Comparison of ENCODE assay signal across 8 mouse cellular contexts in the genomic region with DNA sequence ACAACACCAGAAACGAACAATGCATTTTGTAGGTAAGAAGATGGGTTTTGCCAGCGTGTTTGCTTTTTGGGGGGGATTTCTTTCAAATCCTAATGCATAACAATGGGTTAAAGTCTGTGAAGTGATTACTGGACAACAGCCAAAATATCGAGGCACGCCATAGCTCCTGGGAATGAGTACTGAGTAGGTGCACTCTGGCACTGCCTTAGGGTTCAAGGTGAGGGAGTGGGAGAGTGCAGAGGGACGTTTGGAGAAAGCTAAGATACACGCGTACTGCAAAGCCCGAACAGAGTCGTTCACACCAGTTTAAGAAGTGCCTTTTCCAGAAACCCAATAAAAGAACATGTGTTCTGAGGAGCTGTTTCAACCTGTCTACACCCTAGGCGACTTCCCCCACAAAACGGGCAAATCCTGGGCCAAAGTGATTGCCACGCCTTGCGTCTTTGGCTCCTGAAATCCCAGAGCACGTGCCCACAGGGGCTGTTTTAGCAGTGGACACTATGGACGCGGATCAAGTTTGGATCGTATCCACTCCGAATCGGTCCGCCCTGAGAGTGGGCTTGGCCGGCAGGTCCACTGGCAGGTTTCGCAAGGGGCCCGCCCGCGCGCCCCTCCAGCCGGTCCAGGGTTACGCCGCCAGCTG. TPM values are rescaled to one million over a fixed set of nuclear protein-coding genes. Genes with fewer than 3 reads are reported as not detected.
DNase-seq lines count a peak whose midpoint lies in the region; ATAC-seq and TF ChIP-seq lines count a peak whose summit lies in the region.

No protein-coding gene starts in this region.

- no peak for TF ChIP-seq EP300 in ES-Bruce4 (IDR thresholded peaks at IDR 0.05; ENCODE audit: insufficient read depth, low read depth, low read length)

- no peaks in the 10 kb centered on the region for H3K9me3 ChIP-seq in kidney, embryonic 16.5 days (ENCODE audit: low read length)
- H3K9me3 ChIP-seq in ES-Bruce4 (replicated peaks; ENCODE audit: control insufficient read depth, insufficient read depth, low read length, poor library complexity, severe bottlenecking) = no peaks in the 10 kb centered on the region
- no peaks in the 10 kb centered on the region for H3K9me3 ChIP-seq in heart, embryonic 16.5 days (replicated peaks; ENCODE audit: control insufficient read depth, low read length)

- peak overlapping the region; percentile 86 for H3K4me2 ChIP-seq in kidney, embryonic 16.5 days (replicated peaks; ENCODE audit: low read depth, low read length)
- H3K4me2 ChIP-seq in heart, embryonic 16.5 days (ENCODE audit: low read depth, low read length) = peak overlapping the region; percentile 68

- peak overlapping the region; percentile 71 for H3K9ac ChIP-seq in kidney, embryonic 16.5 days (replicated peaks; ENCODE audit: low read length)
- H3K9ac ChIP-seq in ES-Bruce4 (ENCODE audit: low read depth, poor library complexity, severe bottlenecking) = peak overlapping the region; percentile 83
- H3K9ac ChIP-seq in heart, embryonic 16.5 days (ENCODE audit: low read length) = peak overlapping the region; percentile 70

- peak overlapping the region; percentile 59; the same call in 1 of the 2 replicates for H3K27ac ChIP-seq in kidney, embryonic 16.5 days (ENCODE audit: low read length)
- H3K27ac ChIP-seq in ES-Bruce4 (ENCODE audit: insufficient read depth, low read length) = peak overlapping the region; percentile 88
- peak overlapping the region; percentile 76 for H3K27ac ChIP-seq in heart, embryonic 16.5 days (ENCODE audit: low read length)

- TF ChIP-seq CTCF in ES-Bruce4 (IDR thresholded peaks at IDR 0.05; ENCODE audit: low read depth, low read length) = no peak
- TF ChIP-seq CTCF in brain, embryonic 14.5 days (IDR thresholded peaks at IDR 0.05; ENCODE audit: borderline replicate concordance, extremely low read depth, insufficient read depth, insufficient read length) = no peak

- under 1% methylated on average over 29 of the region's 29 CpGs for WGBS in kidney, embryonic 16.5 days
- 2% methylated on average over 29 of the region's 29 CpGs for WGBS in heart, embryonic 16.5 days

- peak; percentile 25 for TF ChIP-seq POLR2A in ES-Bruce4 (IDR thresholded peaks at IDR 0.05; ENCODE audit: insufficient read depth, low read length)
- no peak for TF ChIP-seq POLR2A in brain, embryonic 14.5 days (IDR thresholded peaks at IDR 0.05; ENCODE audit: borderline replicate concordance, extremely low read depth, insufficient read depth, insufficient read length, poor library complexity, severe bottlenecking)

- no peak for DNase-seq in kidney, adult 11 months
- DNase-seq in brain, embryonic 14.5 days (ENCODE audit: low read depth) = peak; percentile 69
- no peak for DNase-seq in B cell, adult 2 months
- DNase-seq in thymus, postnatal 4 days = no peak

- H3K36me3 ChIP-seq in kidney, embryonic 16.5 days (ENCODE audit: insufficient read depth, low read length) = no peaks in the 10 kb centered on the region
- no peaks in the 10 kb centered on the region for H3K36me3 ChIP-seq in ES-Bruce4 (ENCODE audit: control insufficient read depth, insufficient read depth, low read length, poor library complexity, severe bottlenecking)
- H3K36me3 ChIP-seq in heart, embryonic 16.5 days (ENCODE audit: control insufficient read depth, insufficient read depth) = no peaks in the 10 kb centered on the region

- peaks cover 3% of the 10 kb centered on the region; the same call in 1 of the 2 replicates for H3K4me1 ChIP-seq in kidney, embryonic 16.5 days (ENCODE audit: insufficient read depth, low read length)
- no peaks in the 10 kb centered on the region for H3K4me1 ChIP-seq in ES-Bruce4 (ENCODE audit: control insufficient read depth, insufficient read depth, low read length)
- peaks cover 10% of the 10 kb centered on the region for H3K4me1 ChIP-seq in heart, embryonic 16.5 days (ENCODE audit: control insufficient read depth, insufficient read depth, low read length)

- H3K4me3 ChIP-seq in kidney, embryonic 16.5 days (ENCODE audit: low read length) = peak overlapping the region; percentile 79
- peak overlapping the region; percentile 98 for H3K4me3 ChIP-seq in ES-Bruce4 (ENCODE audit: low read depth, low read length)
- H3K4me3 ChIP-seq in heart, embryonic 16.5 days (ENCODE audit: low read length) = peak overlapping the region; percentile 93

- H3K27me3 ChIP-seq in kidney, embryonic 16.5 days (ENCODE audit: insufficient read depth, low read length) = no peaks in the 10 kb centered on the region
- no peaks in the 10 kb centered on the region for H3K27me3 ChIP-seq in ES-Bruce4 (ENCODE audit: control insufficient read depth, insufficient read depth, low read length, poor library complexity, severe bottlenecking)
- H3K27me3 ChIP-seq in heart, embryonic 16.5 days (ENCODE audit: control insufficient read depth, insufficient read depth, low read length) = no peaks in the 10 kb centered on the region

- no peak for ATAC-seq in kidney, embryonic 16.5 days (ENCODE audit: low FRiP score, low TSS enrichment)
- no peak for ATAC-seq in heart, embryonic 16.5 days (replicated peaks; ENCODE audit: extremely low read depth, insufficient read depth, low FRiP score)
- 0 out of 2 replicates have a peak, but pooled peaks have one; percentile 0 for ATAC-seq in megakaryocyte progenitor cell, adult 5-6 weeks (replicated peaks; ENCODE audit: poor library complexity)

RNA-seq across cellular contexts. Expression of gene Sertad2, which starts 0.9 kb away (rescaled TPM):
- polyA plus RNA-seq in kidney, embryonic 16.5 days (2015; fragmentation: Nextera tagmentation; extraction: Ambion mirVana) = 33.1 and 38.4 TPM in 2 replicates
- polyA plus RNA-seq in ES-Bruce4 (2011; ENCODE audit: insufficient read depth, insufficient read length, low read depth, missing spikeins) = 23.1 and 29.0 TPM in 2 replicates
- 20.0 and 21.9 TPM in 2 replicates for polyA plus RNA-seq in brain, embryonic 14.5 days (2012; rRNA removed)
- 30.9 and 37.0 TPM in 2 replicates for polyA plus RNA-seq in heart, embryonic 16.5 days (2015; fragmentation: Nextera tagmentation; extraction: Ambion mirVana)
- total RNA-seq in megakaryocyte progenitor cell, adult 5-6 weeks (2015) = 8.8 and 11.3 TPM in 2 replicates
- total RNA-seq in megakaryocyte progenitor cell, adult 5-6 weeks (2017) = 6.9 and 9.4 TPM in 2 replicates
